Mouse (Mus musculus) induced T-regulatory cell, adult 2 months (primary cell): ENCODE data around the gene Nin.

ENCODE experiments used
- DNase-seq: peaks from one replicate; pipeline ENCODE4 v3.0.0-alpha.2; 2012; ENCODE audit warnings: low read depth

Gene Nin

DNA sequence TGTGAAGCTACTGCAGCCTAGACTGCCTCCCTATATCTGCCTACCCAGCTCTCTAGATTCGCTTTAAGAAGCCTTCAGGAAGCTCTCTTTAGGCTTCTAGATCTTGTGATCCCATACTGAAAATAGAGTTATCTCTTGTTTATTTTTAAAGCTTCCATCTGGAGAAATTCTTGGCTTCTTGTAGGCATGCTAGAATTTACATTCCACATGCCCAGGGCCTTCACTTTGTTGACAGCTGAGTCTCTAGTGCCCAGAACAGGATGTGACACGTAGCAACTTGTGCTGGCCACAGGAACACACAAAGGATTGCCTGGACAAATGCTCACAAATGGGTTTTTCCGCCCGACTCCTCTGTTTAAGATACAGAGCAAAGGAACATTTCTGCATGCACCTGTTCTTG is 97.6 kb downstream of the Nin start:
- no peak for DNase-seq

DNA sequence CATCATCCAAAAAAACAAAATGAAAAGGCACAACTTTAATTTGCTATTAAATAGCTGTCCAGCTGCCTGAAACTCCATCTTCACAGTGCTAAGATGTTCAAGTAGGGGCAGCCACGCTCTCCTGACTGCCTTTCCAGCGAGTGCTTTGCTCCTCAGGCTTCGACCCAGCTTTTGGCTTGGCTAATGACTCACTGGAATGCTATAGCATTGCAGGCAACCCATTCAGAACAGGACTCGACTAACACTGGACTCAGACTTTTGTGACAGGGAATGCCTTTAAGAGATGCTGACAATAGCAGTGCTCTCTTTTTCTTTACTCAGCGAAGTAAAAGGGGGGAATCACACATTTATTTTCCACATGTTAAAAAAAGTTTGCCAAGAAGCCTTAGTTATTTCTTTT is 101.8 kb downstream of the Nin start:
- no peak for DNase-seq

DNA sequence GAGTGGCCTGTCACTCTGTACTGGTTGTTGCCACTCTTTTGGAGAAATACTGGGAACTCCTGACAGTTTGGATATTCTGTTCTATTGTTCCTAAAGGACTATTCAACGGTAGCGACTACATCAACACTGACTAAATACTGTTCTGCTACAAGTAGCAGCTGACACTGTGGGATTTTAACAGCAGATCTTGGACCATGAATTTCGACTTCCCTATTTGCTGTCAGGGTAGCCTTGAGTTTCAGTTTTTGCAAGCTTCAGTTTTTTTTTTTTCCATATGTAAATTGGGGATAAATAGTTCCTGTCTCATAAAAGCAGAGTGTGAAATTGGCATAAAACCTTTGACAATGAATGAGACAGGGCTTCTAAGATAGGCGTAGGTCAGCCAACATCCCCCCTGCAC is 103.2 kb downstream of the Nin start:
- DNase-seq = no peak

DNA sequence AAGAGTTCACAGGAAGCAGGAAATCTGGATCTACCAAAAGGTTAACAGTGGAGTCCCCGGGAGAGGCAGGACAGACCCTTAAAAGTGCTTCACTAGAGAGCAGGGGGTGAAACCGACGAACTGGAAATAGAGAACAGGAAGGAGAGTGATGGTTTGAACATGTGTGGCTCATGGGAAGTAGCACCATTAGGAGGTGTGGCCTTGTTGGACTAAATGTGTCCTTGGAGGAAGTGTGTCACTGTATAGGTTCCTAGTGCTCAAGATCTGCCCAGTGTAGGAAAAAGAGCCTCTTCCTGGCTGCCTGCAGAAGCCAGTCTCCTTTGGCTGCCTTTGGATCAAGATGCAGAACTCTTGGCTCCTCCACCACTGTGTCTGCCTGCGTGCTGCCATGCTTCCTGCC is 108.4 kb downstream of the Nin start:
- no peak for DNase-seq

DNA sequence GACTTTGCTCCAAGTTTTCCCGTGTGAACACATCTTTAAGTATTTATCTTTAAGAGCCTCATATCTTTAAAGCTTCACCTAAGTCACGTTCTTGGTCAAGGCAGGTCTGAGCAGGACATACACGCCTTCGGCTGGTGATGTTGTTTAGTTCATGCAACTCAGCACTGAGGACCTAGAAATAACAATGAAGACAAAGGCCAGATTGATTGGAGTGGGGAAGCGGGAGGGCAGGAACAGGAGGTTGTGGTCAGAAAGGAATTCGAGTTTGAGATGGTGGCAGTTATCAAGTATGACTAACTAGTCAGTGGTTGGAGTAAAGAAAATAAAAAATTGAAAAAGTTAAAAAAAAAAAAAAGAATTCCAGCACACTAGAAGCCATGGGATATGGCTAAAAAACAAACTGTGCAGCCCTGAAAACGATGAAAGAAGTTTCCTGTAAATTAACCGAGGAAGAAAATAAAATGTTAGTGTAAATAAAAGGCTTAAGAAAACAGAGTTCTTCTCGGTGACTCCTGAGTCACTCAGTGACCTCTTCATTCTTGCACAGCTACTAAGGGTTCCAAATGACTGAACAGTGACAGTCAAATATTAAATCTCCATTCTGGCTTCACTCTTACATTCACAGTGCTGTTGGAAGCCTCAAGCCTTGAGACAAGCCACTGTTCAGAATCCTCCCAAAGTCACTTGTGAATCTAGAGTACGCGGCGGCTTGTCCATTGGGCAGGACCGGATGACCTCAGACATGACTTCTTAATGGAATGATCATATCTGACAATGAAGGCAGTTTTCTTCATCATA is 115.1 kb downstream of the Nin start:
- DNase-seq = no peak

DNA sequence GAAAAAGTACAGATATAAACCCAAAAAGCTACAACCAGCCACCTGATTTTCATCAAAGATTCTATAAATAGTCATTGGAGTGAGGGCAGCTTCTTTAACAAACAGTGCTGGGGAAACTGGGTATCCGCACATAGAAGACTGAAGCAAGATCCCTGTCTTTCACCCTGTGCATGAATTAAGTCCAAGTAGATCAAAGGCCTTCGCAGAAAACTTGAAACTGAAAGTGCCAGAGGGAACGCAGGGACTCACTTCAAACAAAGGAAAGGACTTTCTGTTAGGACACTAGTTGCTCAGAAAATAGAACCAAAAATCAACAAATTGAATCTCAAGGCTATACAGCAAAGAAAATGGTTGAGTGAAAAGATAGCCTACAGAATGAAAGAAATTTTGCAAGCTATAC is 118.1 kb downstream of the Nin start:
- no peak for DNase-seq

DNA sequence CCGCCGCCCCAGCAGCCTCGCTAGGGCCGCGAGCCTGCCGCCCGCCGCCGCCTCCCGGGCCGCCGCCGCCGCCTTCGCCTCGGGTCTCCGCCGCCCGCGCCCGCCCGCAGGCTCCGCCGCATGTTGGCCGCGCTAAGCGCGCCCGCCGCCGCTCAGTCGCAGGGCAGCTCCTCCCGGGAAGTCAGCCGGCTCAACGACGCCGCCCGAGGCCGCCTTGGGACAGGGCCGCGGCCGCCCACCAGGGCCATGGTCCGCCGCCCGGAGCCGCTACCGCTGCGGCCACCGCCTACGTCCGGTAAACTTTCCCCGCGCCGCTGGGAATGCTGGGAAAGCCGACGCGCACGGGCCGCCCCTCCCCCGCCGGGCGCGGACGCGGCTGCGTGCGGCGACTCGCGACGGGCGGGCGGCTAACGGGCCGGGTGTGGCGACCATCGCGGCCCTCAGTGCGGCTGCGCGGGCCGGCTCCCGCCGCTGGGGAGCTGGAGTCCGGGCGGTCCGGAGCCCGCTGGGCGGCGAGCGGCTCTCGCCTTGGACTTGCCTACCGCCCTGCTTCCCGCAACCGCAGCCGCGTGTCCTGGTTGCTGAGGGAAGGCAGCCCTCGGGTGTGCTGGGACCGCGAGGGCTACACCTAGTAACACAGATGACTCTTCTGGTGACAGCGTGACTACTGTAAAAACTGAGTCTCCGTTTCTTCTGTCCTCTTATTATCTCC is 126.6 kb downstream of the Nin start, which contains the start of gene Sav1:
TSS of gene Sav1 (minus strand) at position 217 of the 712 bp plus-strand sequence.
- DNase-seq = peak; percentile 77

DNA sequence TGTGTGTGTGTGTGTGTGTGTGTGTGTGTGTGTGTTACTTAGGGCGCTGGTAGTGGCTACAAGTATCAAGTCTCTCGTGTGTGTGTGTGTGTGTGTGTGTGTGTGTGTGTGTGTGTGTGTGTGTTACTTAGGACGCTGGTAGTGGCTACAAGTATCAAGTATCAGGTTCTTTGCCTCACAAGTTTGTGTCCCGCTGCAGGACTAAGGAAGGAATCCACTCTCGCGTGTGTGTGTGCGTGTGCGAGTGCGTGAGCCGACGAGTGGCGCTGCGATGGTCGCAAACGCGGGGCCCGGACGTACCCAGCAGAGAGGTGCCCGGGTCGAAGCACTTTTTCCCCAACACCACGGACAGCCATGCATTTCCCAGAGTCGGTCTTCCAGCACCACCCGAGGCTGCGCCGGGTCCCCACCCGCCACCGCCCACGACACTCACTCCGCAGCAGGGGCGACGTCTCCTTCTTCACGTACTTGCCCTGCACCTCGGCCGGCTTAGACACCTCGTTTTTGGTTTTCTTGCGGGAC is 127.2 kb downstream of the Nin start:
- DNase-seq = peak; percentile 53

DNA sequence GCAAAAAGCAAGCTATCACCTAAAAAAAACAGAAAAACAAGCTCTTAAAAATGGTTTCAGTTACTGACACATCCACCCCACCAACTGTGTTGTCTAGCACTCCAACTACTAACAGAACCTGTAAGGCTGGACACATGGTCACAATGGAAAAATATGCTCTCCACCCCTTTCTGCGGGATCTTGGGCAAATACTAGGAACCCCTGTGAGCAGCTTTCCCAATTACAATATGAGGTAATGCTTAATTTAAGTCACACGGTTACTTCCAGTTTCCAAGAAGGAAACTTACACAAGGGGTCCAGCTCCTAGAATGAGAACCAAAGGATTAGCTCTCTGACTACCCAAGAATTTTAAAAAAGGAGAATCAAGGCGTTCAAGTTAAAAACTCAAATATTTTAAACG is 128.0 kb downstream of the Nin start:
- peak; percentile 33 for DNase-seq

DNA sequence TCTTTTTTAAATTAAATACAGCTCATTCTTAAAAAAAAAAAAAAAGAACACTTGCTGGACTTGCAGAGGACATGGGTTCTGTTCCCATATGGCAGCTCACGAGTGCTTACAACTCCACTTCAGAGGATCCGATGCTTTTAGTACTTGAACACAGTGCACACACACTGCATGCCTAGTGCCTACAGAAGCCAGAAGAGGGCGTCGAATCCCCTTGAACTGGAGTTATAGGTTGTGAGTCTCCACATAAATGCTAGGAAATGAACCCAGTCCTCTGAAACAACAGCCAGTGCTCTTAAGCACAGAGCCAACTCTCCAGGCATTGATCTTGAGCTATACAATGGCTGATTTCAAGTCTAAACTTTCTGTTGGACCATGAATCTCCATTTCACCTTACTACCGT is 130.6 kb downstream of the Nin start:
- peak; percentile 43 for DNase-seq

DNA sequence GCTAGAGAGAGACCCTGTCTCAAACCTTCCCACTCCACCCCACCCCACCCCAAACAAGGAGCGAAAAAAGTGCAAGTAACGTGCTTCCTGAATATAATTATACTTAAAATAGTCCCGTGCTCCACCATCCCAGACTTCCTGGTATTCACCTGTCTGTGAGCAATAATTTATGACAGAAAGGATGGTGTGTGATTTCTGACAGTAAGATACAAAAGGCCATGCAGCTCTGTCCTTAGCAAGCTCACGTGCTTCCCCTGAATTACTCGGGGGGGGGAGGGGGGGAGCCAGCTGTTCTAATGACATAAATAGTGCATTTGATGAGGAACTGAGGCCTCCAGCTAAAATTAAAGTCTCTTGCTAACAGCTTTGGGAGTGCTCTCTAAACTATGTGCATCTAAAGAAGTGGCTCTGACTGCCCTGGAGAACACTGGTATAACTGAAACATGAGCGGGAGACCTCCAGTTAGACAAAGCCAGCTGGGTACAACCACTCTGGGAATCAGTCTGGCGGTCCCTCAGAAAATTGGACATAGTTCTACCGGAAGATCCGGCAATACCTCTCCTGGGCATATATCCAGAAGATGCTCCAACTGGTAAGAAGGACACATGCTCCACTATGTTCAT is 136.0 kb downstream of the Nin start:
- peak; percentile 12 for DNase-seq

DNA sequence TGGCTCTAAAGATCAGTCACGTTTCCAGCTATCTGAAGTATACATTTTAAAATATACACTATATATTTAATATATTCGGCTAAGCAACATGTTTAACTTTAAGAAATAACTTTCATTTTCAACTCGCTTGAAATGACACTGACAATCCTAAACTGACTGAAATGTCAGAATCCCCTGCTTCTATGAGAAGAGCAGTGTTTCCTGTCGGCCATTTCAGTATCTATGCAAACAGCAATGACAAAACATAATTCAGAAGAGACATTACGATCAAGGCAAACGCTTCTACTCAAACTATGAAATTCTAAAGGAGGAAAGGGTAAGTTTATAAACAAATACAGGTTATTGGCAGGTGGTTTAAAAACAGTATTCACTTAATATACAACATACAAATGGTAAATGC is 136.8 kb downstream of the Nin start:
- peak; percentile 56 for DNase-seq

DNA sequence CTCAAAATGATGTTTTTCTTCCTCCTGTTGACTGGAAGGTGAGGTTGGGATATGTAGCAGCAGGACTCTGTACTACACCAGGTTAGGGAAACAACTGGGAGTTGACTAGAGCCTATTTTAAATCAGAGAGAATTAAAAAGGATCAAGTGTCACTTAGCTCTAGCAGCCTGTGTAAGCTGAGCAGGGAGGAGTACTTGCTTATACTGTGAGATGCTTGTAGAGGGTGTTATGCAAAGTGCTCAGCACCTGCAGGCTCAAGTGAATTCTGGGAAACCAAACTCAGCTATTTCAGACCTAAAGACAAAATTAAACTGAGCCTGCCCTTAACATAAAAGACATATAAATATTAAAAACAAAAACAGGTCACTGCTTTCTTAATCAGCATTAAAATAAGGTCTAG is 139.9 kb downstream of the Nin start:
- DNase-seq = no peak

DNA sequence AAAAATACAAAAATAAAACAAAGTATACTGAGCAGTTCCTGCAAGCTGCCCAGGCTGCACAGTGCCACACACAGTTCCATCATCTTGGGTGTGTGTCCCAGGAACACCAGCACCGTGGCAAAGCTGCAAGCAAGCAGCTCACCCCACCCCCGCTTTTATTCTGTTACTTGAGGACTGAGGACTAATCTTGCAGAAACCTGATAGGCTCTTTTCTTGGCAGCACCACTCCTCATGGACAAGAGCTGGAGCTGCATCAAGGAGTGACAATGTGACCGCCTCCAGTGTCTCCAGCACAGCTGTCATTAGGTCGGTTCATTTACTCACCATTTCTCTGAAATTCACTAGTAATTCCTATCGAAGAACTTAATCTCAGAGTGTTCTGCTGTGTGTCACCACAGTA is 145.4 kb downstream of the Nin start:
- no peak for DNase-seq

DNA sequence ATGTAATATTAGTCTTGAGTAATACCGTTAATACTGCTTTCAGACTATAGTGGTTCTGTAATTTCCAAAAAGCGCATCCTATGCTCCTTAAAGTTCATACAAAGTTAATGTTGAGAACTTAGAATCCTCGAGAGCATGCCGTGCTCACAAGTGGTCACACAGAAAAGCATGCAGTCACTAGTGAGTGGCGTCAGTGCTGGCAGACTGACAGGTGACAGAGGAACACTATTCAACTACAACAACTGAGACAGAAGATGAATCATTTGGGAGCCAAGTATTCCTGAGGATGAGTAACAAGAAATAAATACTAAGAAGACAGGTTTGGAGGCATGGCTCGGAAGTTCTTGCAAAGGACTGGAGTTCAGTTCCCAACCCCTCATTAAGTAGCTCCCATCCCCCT is 146.4 kb downstream of the Nin start:
- no peak for DNase-seq

DNA sequence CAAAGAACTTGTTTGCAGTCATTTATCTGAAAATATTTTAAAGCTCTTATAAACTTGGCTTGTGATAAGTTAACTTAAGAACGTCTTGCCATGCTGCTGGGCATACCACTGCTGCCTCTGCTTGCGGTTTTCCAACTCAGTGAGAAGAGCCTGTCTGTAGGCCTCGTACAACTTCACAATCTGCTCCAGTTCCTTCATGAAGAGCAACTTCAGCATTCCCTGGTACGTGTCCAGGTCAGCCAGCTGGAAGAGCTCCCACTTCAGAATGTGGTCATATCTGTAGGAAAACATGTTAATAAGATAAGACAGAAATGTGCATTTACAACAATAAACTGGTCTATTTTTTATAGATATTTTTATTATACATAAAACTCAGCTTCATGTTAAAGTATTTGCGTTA is 147.4 kb downstream of the Nin start:
- no peak for DNase-seq

DNA sequence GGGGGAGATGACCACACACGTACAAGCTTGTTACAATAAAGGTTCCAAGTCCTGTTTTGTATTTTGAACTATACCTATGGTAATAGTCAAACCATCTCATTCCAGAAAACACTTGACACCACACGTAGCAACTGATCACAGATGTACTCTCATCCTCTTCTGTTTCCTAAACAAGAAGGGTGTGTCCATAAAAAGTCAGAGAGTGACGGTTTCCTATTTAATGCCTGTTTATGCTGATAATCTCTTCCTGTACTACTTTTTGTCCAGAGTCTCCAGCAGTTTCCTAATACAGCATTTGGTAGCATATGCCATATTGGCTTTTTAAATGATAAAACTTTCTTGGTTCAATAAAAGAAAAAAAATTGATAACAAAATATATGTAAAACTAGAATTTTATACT is 147.9 kb downstream of the Nin start:
- no peak for DNase-seq

DNA sequence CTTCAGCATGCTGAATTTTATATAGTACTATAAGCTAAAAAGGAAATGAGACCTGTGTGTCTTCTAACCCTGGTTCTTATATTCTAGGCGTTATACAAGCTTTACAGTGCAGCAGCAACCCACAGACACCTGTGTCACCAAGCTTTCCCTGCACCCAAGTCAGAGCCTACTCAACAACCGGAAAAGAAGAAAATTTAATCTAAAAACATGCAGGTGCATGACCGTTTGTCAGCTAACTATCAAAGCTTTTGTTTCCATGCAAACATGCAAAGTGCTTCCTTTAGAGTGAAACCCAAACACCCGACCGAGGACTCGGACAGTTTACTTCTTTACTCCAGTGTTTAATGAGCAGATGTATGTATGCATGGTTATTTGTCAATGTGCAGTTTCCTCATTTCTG is 150.4 kb downstream of the Nin start:
- DNase-seq = no peak

DNA sequence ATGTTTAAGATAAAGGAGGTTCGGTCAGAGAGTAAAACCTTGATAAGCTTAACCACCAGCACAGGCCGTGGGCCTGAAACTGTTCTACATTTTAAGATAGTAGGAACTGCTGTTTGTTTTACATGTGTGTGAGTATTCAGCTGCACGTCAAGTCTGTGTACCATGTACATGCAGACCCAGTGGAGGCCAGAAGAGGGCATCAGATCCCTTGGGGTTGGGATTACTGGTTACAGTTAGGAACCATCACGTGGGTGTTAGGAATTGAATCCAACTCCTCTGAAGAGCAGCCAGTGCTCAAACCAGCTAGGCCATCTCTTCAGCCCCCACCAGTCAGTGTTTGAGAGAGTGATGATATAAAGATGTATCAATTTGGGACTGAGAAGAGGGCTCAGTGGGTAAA is 151.0 kb downstream of the Nin start:
- DNase-seq = peak; percentile 59
